8 mouse cellular contexts compared by ENCODE assay signal in genomic region chr1:84840018-84840664, GRCm38 (mm10). TPM values are rescaled to one million over a fixed set of nuclear protein-coding genes. Genes with fewer than 3 reads are reported as not detected.
DNase-seq lines count a peak whose midpoint lies in the region; ATAC-seq lines count a peak whose summit lies in the region.

Trip12 (minus strand) TSS chr1:84840516.

- peak; percentile 58; the same call in 1 of the 2 replicates for ATAC-seq in forebrain, embryonic 11.5 days (replicated peaks; ENCODE audit: low FRiP score)
- peak; percentile 26 to 48 for ATAC-seq in hematopoietic stem cell, adult 5-6 weeks (replicated peaks in 1 of 2; ENCODE audit: insufficient read depth in 1 of 2, low FRiP score in 2 of 2, low TSS enrichment in 1 of 2, low read depth in 1 of 2, poor library complexity in 2 of 2, severe bottlenecking in 2 of 2)
- peak; percentile 44 for ATAC-seq in liver, embryonic 11.5 days (replicated peaks; ENCODE audit: low FRiP score)

- no peaks in the 10 kb centered on the region for H3K36me3 ChIP-seq in forebrain, embryonic 11.5 days (ENCODE audit: control insufficient read depth, insufficient read depth, low read length)
- H3K36me3 ChIP-seq in liver, embryonic 11.5 days (ENCODE audit: control insufficient read depth, insufficient read depth, low read length) = no peaks in the 10 kb centered on the region

- H3K27me3 ChIP-seq in forebrain, embryonic 11.5 days (ENCODE audit: control insufficient read depth, insufficient read depth, low read length) = no peaks in the 10 kb centered on the region
- no peaks in the 10 kb centered on the region for H3K27me3 ChIP-seq in liver, embryonic 11.5 days (replicated peaks; ENCODE audit: control insufficient read depth, insufficient read depth, low read length)

- WGBS in forebrain, embryonic 11.5 days = under 1% methylated on average over 37 of the region's 39 CpGs
- under 1% methylated on average over 38 of the region's 39 CpGs for WGBS in liver, embryonic 11.5 days

- peak within 1 kb of the TSS; percentile 77 for H3K4me2 ChIP-seq in forebrain, embryonic 11.5 days (ENCODE audit: low read depth, low read length, severe bottlenecking)
- peak within 1 kb of the TSS; percentile 78 for H3K4me2 ChIP-seq in liver, embryonic 11.5 days

- no peaks in the 10 kb centered on the region for H3K9me3 ChIP-seq in forebrain, embryonic 11.5 days (ENCODE audit: control insufficient read depth, low read length)
- H3K9me3 ChIP-seq in liver, embryonic 11.5 days (ENCODE audit: control insufficient read depth, low read length) = no peaks in the 10 kb centered on the region

- peak in 1 of 2 experiments; percentile 48 for DNase-seq in left cerebral cortex, adult 18-20 months (ENCODE audit: low spot score in 2 of 2)
- DNase-seq in left cerebral cortex, adult 11 months (ENCODE audit: low spot score) = no peak
- peak; percentile 45 for DNase-seq in WW6 (ENCODE audit: low read depth, low spot score)
- DNase-seq in forebrain, embryonic 11.5 days (ENCODE audit: low spot score) = no peak
- DNase-seq in liver, embryonic 11.5 days (ENCODE audit: low spot score) = no peak
- peak; percentile 76 for DNase-seq in right cerebral cortex, postnatal 25 days
- no peak for DNase-seq in lung, postnatal 36 days

- peak within 1 kb of the TSS; percentile 95 for H3K9ac ChIP-seq in forebrain, embryonic 11.5 days (ENCODE audit: low read length)
- H3K9ac ChIP-seq in liver, embryonic 11.5 days (ENCODE audit: low read depth, low read length) = peak within 1 kb of the TSS; percentile 99

- peak within 1 kb of the TSS; percentile 96 for H3K4me3 ChIP-seq in forebrain, embryonic 11.5 days (ENCODE audit: low read depth, low read length)
- H3K4me3 ChIP-seq in liver, embryonic 11.5 days (ENCODE audit: low read depth, low read length) = peak within 1 kb of the TSS; percentile 98

- peak within 1 kb of the TSS; percentile 93 for H3K27ac ChIP-seq in forebrain, embryonic 11.5 days (ENCODE audit: low read depth, low read length)
- H3K27ac ChIP-seq in liver, embryonic 11.5 days (ENCODE audit: low read depth, low read length) = peak within 1 kb of the TSS; percentile 98

- H3K4me1 ChIP-seq in forebrain, embryonic 11.5 days (replicated peaks; ENCODE audit: control insufficient read depth, insufficient read depth, low read length) = no peaks in the 10 kb centered on the region
- no peaks in the 10 kb centered on the region for H3K4me1 ChIP-seq in liver, embryonic 11.5 days (replicated peaks; ENCODE audit: control insufficient read depth, insufficient read depth, low read length)

RNA-seq across cellular contexts. Expression of gene Trip12, which starts in this region (rescaled TPM):
- total RNA-seq in left cerebral cortex, adult 18-20 months (2021) = 100 to 1,000 TPM; 201 to 202 TPM
- polyA plus RNA-seq in forebrain, embryonic 11.5 days (2014; fragmentation: Nextera tagmentation; extraction: Ambion mirVana) = 85.4 and 98.9 TPM in 2 replicates
- 256 and 273 TPM in 2 replicates for total RNA-seq in hematopoietic stem cell, adult 5-6 weeks (2017)
- 75.9 and 78.1 TPM in 2 replicates for polyA plus RNA-seq in liver, embryonic 11.5 days (2014; fragmentation: Nextera tagmentation; extraction: Ambion mirVana)

Comparison
In these comparisons a context has a peak if more than half of its experiments do, and no peak if none do; other contexts are left out.
1. DNase-seq: peak in WW6 (single experiment) and right cerebral cortex, postnatal 25 days (single experiment); none in left cerebral cortex, adult 11 months (single experiment), forebrain, embryonic 11.5 days (single experiment), liver, embryonic 11.5 days (single experiment) and lung, postnatal 36 days (single experiment).
2. Peak in every context shown above with its lines, with median percentiles within 50 percentile points of each other: ATAC-seq.